In genomic region chr15:79952504-79953231, GRCm38 (mm10) we compare ENCODE assay signal across 9 mouse cellular contexts. TPM values are rescaled to one million over a fixed set of nuclear protein-coding genes. Genes with fewer than 3 reads are reported as not detected.
DNase-seq lines count a peak whose midpoint lies in the region; ATAC-seq and TF ChIP-seq lines count a peak whose summit lies in the region.
"Had no signal": no experiment of that assay in that cellular context is flagged by ENCODE, and none has a peak within 500 bp of the region (broad histone marks: within the 10 kb centered on the region; RNA-seq: fewer than 3 reads in every experiment).

No protein-coding gene starts in this region.

- ATAC-seq in midbrain, embryonic 11.5 days (ENCODE audit: low FRiP score): no peak
- no peak for ATAC-seq in heart, embryonic 13.5 days (ENCODE audit: extremely low read depth, insufficient number of reproducible peaks, low FRiP score, low TSS enrichment)
- ATAC-seq in erythroblast, adult 5-6 weeks (replicated peaks; ENCODE audit: low FRiP score, poor library complexity, severe bottlenecking): no peak

- no peaks in the 10 kb centered on the region for H3K36me3 ChIP-seq in midbrain, embryonic 11.5 days (ENCODE audit: control insufficient read depth, insufficient read depth, low read length)
- no peaks in the 10 kb centered on the region for H3K36me3 ChIP-seq in midbrain, embryonic 10.5 days
- H3K36me3 ChIP-seq in heart, embryonic 13.5 days: no peaks in the 10 kb centered on the region
- H3K36me3 ChIP-seq in testis, adult 2 months (ENCODE audit: control insufficient read depth, insufficient read depth, low read length): no peaks in the 10 kb centered on the region

- no peak overlapping the region for H3K4me3 ChIP-seq in midbrain, embryonic 11.5 days (ENCODE audit: low read depth, low read length)
- no peak overlapping the region for H3K4me3 ChIP-seq in midbrain, embryonic 10.5 days
- H3K4me3 ChIP-seq in heart, embryonic 13.5 days: no peak overlapping the region
- H3K4me3 ChIP-seq in testis, adult 2 months (ENCODE audit: control insufficient read depth, low read depth, low read length): peak overlapping the region; percentile 72; the same call in 1 of the 2 replicates

- TF ChIP-seq POLR2A in testis, adult 2 months (IDR thresholded peaks at IDR 0.05; ENCODE audit: control insufficient read depth, low read depth, low read length): no peak

- no peak for TF ChIP-seq CTCF in testis, adult 2 months (IDR thresholded peaks at IDR 0.05; ENCODE audit: control insufficient read depth, insufficient read depth, insufficient replicate concordance, low read depth, low read length)

- peaks cover 13% of the 10 kb centered on the region for H3K4me1 ChIP-seq in midbrain, embryonic 11.5 days (ENCODE audit: control insufficient read depth, insufficient read depth, low read length)
- peaks cover 40% of the 10 kb centered on the region for H3K4me1 ChIP-seq in midbrain, embryonic 10.5 days
- peaks cover 45% of the 10 kb centered on the region for H3K4me1 ChIP-seq in heart, embryonic 13.5 days
- H3K4me1 ChIP-seq in testis, adult 2 months (ENCODE audit: control insufficient read depth, insufficient read depth, low read length): peaks cover 32% of the 10 kb centered on the region

- no peaks in the 10 kb centered on the region for H3K27me3 ChIP-seq in midbrain, embryonic 11.5 days (ENCODE audit: control insufficient read depth, insufficient read depth, low read length)
- peaks cover 22% of the 10 kb centered on the region; the same call in 1 of the 2 replicates for H3K27me3 ChIP-seq in midbrain, embryonic 10.5 days (ENCODE audit: low read depth, poor library complexity, severe bottlenecking)
- no peaks in the 10 kb centered on the region for H3K27me3 ChIP-seq in heart, embryonic 13.5 days (replicated peaks)
- no peaks in the 10 kb centered on the region for H3K27me3 ChIP-seq in testis, adult 2 months (ENCODE audit: control insufficient read depth, insufficient read depth, low read length)

- DNase-seq in midbrain, embryonic 11.5 days (ENCODE audit: low spot score, missing footprints): peak; percentile 54
- DNase-seq in midbrain, embryonic 10.5 days (ENCODE audit: low spot score): no peak
- peak; percentile 81 to 83 for DNase-seq in kidney, postnatal 36 days
- no peak for DNase-seq in left cerebral cortex, adult 18-20 months (ENCODE audit: low spot score in 2 of 2)
- DNase-seq in urinary bladder, postnatal 10 days (ENCODE audit: low spot score): no peak
- DNase-seq: cerebellum, postnatal 14 days had no signal

- 55% methylated on average over 11 of the region's 11 CpGs for WGBS in midbrain, embryonic 11.5 days
- 58% methylated on average over 11 of the region's 11 CpGs for WGBS in midbrain, embryonic 10.5 days
- WGBS in heart, embryonic 13.5 days: 38% methylated on average over 11 of the region's 11 CpGs

- H3K9me3 ChIP-seq in midbrain, embryonic 11.5 days (ENCODE audit: control insufficient read depth, low read length): no peaks in the 10 kb centered on the region
- no peaks in the 10 kb centered on the region for H3K9me3 ChIP-seq in midbrain, embryonic 10.5 days (replicated peaks)
- H3K9me3 ChIP-seq in heart, embryonic 13.5 days: no peaks in the 10 kb centered on the region

- H3K9ac ChIP-seq in midbrain, embryonic 11.5 days (ENCODE audit: low read length): no peak overlapping the region
- H3K9ac ChIP-seq in heart, embryonic 13.5 days: no peak overlapping the region

- H3K27ac ChIP-seq in midbrain, embryonic 11.5 days (ENCODE audit: low read depth, low read length): no peak overlapping the region
- no peak overlapping the region for H3K27ac ChIP-seq in midbrain, embryonic 10.5 days (replicated peaks)
- peak overlapping the region; percentile 66 for H3K27ac ChIP-seq in heart, embryonic 13.5 days (replicated peaks)
- H3K27ac ChIP-seq in testis, adult 2 months (ENCODE audit: control insufficient read depth, insufficient read depth, low read depth, low read length): 0 out of 2 replicates have a peak overlapping the region, but pooled peaks have one; percentile 26

- no peak overlapping the region for H3K4me2 ChIP-seq in midbrain, embryonic 11.5 days
- no peak overlapping the region for H3K4me2 ChIP-seq in heart, embryonic 13.5 days

RNA-seq across cellular contexts. Expression of gene Cbx7, which starts 18.3 kb away (rescaled TPM):
- 1.4 and 1.9 TPM in 2 replicates for polyA plus RNA-seq in midbrain, embryonic 11.5 days (2014; fragmentation: Nextera tagmentation; extraction: Ambion mirVana)
- polyA plus RNA-seq in midbrain, embryonic 10.5 days (2016; fragmentation: Nextera tagmentation; extraction: Ambion mirVana): 2.9 and 3.5 TPM in 2 replicates
- 1.5 TPM in 2 replicates for polyA plus RNA-seq in heart, embryonic 13.5 days (2015; fragmentation: Nextera tagmentation; extraction: Ambion mirVana)
- polyA plus RNA-seq in testis, adult 2 months (2012; rRNA removed): 44.0 and 47.8 TPM in 2 replicates
- total RNA-seq in left cerebral cortex, adult 18-20 months (2021): 10 to 100 TPM; 59.6 to 61.7 TPM
- 2.1 and 6.9 TPM in 2 replicates for total RNA-seq in erythroblast, adult 5-6 weeks (2015; ENCODE audit: low replicate concordance)
- total RNA-seq in erythroblast, adult 5-6 weeks (2017; ENCODE audit: low replicate concordance): 4.5 and 6.4 TPM in 2 replicates

Comparison
In these comparisons a context has a peak if more than half of its experiments do, and no peak if none do; other contexts are left out.
1. DNase-seq: peak in midbrain, embryonic 11.5 days (single experiment) and kidney, postnatal 36 days (2 of 2); none in midbrain, embryonic 10.5 days (single experiment), left cerebral cortex, adult 18-20 months (0 of 2) and urinary bladder, postnatal 10 days (single experiment).
2. H3K27ac ChIP-seq: peak in heart, embryonic 13.5 days (single experiment) and testis, adult 2 months (single experiment); none in midbrain, embryonic 11.5 days (single experiment) and midbrain, embryonic 10.5 days (single experiment).
3. RNA of gene Cbx7, which starts 18.3 kb away (polyA plus RNA-seq): 44.0 to 47.8 TPM in testis, adult 2 months; 2.9 to 3.5 TPM in midbrain, embryonic 10.5 days, 1.4 to 1.9 TPM in midbrain, embryonic 11.5 days and 1.5 TPM in heart, embryonic 13.5 days; every median in the first group is over 10 times any median in the second.